Mouse (Mus musculus) limb, embryonic 11.5 days (tissue): ENCODE data around the gene Ccsap. TPM values are rescaled to one million over a fixed set of nuclear protein-coding genes. Genes with fewer than 3 reads are reported as not detected.

Source experiments
- ATAC-seq: fragments of 200-750 bp; cut with Nextera tagmentation; 2 replicates; pipeline ENCODE4 v1.8.0; 2017; ENCODE audit warnings: low read depth; ENCODE audit not compliant: insufficient number of reproducible peaks, low FRiP score, low TSS enrichment
- DNase-seq: peaks from one replicate; pipeline ENCODE4 v3.0.0-alpha.2; 2015; ENCODE audit warnings: low spot score
- H3K27ac ChIP-seq: fragments of 300-500 bp; sonication (generic); replicated peaks from 2 replicates; pipeline ENCODE4 v1.5.1; 2014; ENCODE audit warnings: low read depth, mild to moderate bottlenecking, low read length
- H3K27me3 ChIP-seq: fragments of 300-500 bp; sonication (generic); 2 replicates; pipeline ENCODE4 v1.6.1; 2014; ENCODE audit warnings: mild to moderate bottlenecking, low read length, mixed read lengths; ENCODE audit not compliant: control insufficient read depth, insufficient read depth
- H3K36me3 ChIP-seq: fragments of 300-500 bp; sonication (generic); 2 replicates; pipeline ENCODE4 v1.6.1; 2014; ENCODE audit warnings: mild to moderate bottlenecking, low read length, moderate library complexity, mixed read lengths; ENCODE audit not compliant: control insufficient read depth, insufficient read depth
- H3K4me1 ChIP-seq: fragments of 300-500 bp; sonication (generic); 2 replicates; pipeline ENCODE4 v1.6.1; 2014; ENCODE audit warnings: low read length, mixed read lengths; ENCODE audit not compliant: control insufficient read depth, insufficient read depth
- H3K4me2 ChIP-seq: fragments of 300-500 bp; sonication (generic); 2 replicates; pipeline ENCODE4 v1.6.1; 2014; ENCODE audit warnings: low read depth, mild to moderate bottlenecking, moderate library complexity; ENCODE audit not compliant: severe bottlenecking
- H3K4me3 ChIP-seq: fragments of 300-500 bp; sonication (generic); 2 replicates; pipeline ENCODE4 v1.5.1; 2014; ENCODE audit warnings: low read depth, low read length
- H3K9ac ChIP-seq: fragments of 300-500 bp; sonication (generic); 2 replicates; pipeline ENCODE4 v1.6.1; 2014; ENCODE audit warnings: mild to moderate bottlenecking, low read length
- H3K9me3 ChIP-seq: fragments of 300-500 bp; sonication (generic); 2 replicates; pipeline ENCODE4 v1.6.1; 2016; ENCODE audit warnings: low read length; ENCODE audit not compliant: control insufficient read depth
- WGBS: fragments of 180-500 bp; shearing (Covaris S2); extraction: QIAGEN DNeasy Blood & Tissue Kit; methylation state at CpG from one replicate; pipeline ENCODE4 v1.1.7; 2014; 5-methylcytosine and 5-hydroxymethylcytosine counted together
- polyA plus RNA-seq: library from polyadenylated mRNA; unstranded; fragments of >200 nt; fragmentation: Nextera tagmentation; extraction: Ambion mirVana; gene quantifications from 2 replicates; pipeline ENCODE4 v1.2.1, GENCODE M21; 2014

Gene Ccsap
- polyA plus RNA-seq, 1 experiment from 2014 or later: 6.3 TPM

DNA sequence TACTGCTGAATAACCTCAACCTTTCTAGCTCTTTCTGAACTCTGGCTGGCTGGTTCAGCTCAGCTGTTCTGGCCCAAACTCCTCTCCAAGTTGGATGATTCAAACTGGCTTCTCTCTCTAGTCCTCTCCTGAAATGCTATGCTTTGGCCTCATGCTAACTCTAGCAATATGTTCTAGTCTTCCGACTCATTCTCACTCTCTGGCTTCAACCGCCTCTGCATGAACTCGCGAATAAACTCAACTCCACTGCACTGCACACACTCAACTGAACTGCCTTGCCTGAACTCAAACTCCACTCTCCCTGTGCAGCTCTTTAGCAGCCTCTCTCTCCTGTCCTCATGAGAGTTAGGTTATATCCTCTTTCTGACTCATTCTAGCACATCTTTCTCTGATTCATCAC lies 27.2 kb upstream of the Ccsap start:
- no peak overlapping the region for H3K4me2 ChIP-seq
- H3K36me3 ChIP-seq: no peaks in the 10 kb centered on the region
- no peak overlapping the region for H3K9ac ChIP-seq
- no peak overlapping the region for H3K27ac ChIP-seq
- H3K9me3 ChIP-seq: no peaks in the 10 kb centered on the region
- peaks cover 22% of the 10 kb centered on the region for H3K27me3 ChIP-seq
- WGBS: 93% methylated on average over 4 of the region's 4 CpGs
- no peak for ATAC-seq
- H3K4me1 ChIP-seq: peaks cover 3% of the 10 kb centered on the region
- no peak overlapping the region for H3K4me3 ChIP-seq
- no peak for DNase-seq

DNA sequence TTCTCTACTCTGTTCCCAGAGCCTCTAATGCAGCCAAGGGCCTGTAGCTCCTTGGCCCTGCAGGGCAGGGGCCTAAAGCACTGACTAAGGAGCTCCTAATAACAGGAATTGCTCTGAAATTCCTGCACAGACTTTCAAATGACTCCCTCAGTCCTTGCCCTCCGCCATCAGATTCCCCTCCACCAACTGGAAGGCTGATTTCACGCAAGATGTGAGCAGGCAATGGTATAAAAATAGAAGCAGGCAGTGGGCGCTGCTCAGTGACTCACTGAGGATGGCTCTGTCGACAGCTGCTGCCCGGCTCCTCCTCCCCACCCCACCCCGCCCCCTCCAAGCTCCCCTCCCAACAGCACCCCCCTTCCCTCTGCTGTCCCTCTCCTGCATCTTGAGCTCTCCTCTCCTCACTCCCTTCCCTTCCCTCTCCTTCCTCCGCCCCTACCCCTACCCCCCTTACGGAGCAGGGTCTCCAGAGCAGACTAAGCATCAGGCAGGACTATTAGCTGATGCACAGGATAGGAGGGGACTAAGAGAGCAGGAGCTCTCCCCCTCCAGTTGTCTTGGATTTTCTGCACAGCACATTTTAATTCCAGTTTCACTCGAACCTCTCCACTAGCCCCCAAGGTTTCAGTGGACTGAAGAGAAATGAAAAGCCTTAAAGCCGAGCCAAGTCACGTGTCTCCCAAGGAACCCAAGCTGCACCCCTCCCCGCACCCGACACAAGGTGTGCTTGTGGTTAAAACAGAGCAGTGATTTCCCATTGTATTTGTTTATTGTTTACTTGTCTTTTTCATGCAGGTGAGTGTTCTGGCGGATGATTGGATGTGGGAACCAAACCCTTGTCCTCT lies 24.9 kb upstream of the Ccsap start:
- no peaks in the 10 kb centered on the region for H3K36me3 ChIP-seq
- H3K9ac ChIP-seq: no peak overlapping the region
- no peaks in the 10 kb centered on the region; the same call in 1 of the 2 replicates for H3K4me1 ChIP-seq
- no peak for DNase-seq
- H3K4me2 ChIP-seq: no peak overlapping the region
- peaks cover 6% of the 10 kb centered on the region; the same call in 1 of the 2 replicates for H3K27me3 ChIP-seq
- H3K27ac ChIP-seq: no peak overlapping the region
- no peak for ATAC-seq
- no peak overlapping the region for H3K4me3 ChIP-seq
- H3K9me3 ChIP-seq: no peaks in the 10 kb centered on the region
- 4% methylated on average over 14 of the region's 14 CpGs for WGBS

DNA sequence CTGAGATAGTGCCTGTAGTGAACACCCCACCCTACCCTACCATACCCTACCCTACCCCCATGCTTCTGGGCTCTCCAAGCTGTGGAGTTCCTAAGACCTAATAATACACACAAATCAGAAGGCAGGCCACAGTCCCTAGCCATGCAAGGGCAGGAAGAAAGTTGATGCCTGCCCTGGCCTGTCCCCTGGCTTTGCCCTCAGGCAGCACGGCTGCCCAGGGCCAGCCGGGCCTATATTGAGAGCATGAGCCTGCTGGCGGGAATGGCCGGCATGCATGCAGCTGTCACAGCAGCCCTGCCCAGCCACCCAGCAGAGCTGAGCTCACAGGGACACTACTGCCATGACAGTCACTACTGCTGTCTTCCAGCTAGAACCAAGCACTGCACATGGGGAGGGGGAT lies 23.1 kb upstream of the Ccsap start:
- Histone ChIP-seq H3K36me3 (no peaks in the 10 kb centered on the region), H3K27ac (no peak overlapping the region), H3K9me3 (no peaks in the 10 kb centered on the region), H3K4me2 (no peak overlapping the region), H3K4me3 (no peak overlapping the region), H3K4me1 (no peaks in the 10 kb centered on the region; the same call in 1 of the 2 replicates), H3K27me3 (peaks cover 6% of the 10 kb centered on the region; the same call in 1 of the 2 replicates), H3K9ac (no peak overlapping the region)
- no peak for ATAC-seq
- WGBS: 80% methylated on average over 4 of the region's 4 CpGs
- DNase-seq: no peak

DNA sequence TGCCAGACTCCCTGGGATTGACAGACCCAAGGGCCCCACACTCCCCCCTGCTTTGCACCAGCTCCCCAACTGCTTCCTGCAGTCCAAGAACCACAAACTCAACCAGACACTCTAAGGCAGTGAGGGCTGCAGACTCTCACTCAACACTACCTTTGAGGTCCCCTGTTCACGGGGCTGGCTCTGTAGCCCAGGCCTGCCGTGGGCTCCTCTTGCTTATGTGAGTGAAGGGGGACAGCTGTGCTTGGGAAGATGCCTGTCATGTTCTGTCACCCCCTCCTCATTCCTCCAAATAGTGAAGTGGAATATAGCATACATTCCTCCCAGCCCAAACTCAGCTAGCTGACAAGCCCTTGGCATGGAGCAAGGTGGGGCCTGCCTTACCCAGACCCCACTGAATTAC lies 22.4 kb upstream of the Ccsap start:
- Histone ChIP-seq H3K4me3 (no peak overlapping the region), H3K27ac (no peak overlapping the region), H3K27me3 (peaks cover 6% of the 10 kb centered on the region; the same call in 1 of the 2 replicates), H3K36me3 (no peaks in the 10 kb centered on the region), H3K4me1 (no peaks in the 10 kb centered on the region; the same call in 1 of the 2 replicates), H3K4me2 (no peak overlapping the region), H3K9me3 (no peaks in the 10 kb centered on the region), H3K9ac (no peak overlapping the region)
- DNase-seq (no peak), ATAC-seq (no peak)
- 72% methylated on average over 2 of the region's 2 CpGs for WGBS

DNA sequence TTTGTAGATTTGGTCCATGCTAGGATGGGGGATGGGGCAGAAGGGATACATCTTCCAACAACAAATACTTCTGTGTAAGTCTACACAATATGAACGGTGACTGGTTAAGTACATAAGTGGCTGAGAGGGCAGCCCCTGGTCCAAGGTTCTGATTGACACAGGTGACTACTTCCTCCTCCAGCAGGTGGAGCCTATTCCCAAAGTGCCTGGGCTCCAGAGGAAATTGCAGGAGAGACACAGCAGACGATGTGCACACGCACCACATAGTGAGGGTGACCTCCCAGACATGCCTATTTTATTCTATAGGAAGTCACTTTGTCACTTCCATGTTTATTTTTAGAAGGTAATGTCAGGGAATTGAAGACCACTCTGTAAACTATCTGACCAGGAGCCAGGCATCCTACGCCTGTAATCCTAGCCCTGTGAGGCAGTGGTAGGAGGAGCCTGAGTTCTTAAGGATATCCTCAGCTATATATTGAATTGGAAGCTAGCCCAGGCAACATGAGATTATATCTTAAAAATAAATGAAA lies 20.9 kb upstream of the Ccsap start:
- ATAC-seq (no peak), DNase-seq (no peak)
- Histone ChIP-seq H3K9me3 (no peaks in the 10 kb centered on the region), H3K9ac (no peak overlapping the region), H3K4me1 (no peaks in the 10 kb centered on the region; the same call in 1 of the 2 replicates), H3K4me3 (no peak overlapping the region), H3K27me3 (peaks cover 6% of the 10 kb centered on the region; the same call in 1 of the 2 replicates), H3K4me2 (no peak overlapping the region), H3K36me3 (no peaks in the 10 kb centered on the region), H3K27ac (no peak overlapping the region)
- 53% methylated on average over 4 of the region's 4 CpGs for WGBS

DNA sequence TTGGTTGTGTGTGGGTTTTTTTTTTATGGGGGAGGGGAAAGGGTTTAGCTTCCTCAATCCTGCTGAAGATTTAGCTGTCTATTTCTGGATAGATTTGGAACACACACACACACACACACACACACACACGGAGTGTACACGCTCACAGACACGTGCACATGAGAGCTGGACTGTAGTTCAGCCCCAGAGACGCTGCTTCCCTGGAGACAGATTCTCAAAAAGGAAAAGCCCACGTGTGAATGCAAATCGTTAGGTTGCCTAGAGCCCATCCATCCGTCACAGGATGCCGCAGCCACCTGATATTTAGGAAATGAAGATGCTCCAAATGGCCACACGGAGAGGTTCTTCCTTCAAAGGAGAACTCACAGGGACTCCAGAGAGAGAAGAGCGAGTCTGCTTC lies 20.3 kb upstream of the Ccsap start:
- Histone ChIP-seq H3K4me3 (no peak overlapping the region), H3K27ac (no peak overlapping the region), H3K9ac (no peak overlapping the region), H3K4me2 (no peak overlapping the region), H3K27me3 (peaks cover 6% of the 10 kb centered on the region; the same call in 1 of the 2 replicates), H3K9me3 (no peaks in the 10 kb centered on the region), H3K36me3 (no peaks in the 10 kb centered on the region), H3K4me1 (no peaks in the 10 kb centered on the region; the same call in 1 of the 2 replicates)
- ATAC-seq (no peak), DNase-seq (no peak)
- 68% methylated on average over 10 of the region's 10 CpGs for WGBS

DNA sequence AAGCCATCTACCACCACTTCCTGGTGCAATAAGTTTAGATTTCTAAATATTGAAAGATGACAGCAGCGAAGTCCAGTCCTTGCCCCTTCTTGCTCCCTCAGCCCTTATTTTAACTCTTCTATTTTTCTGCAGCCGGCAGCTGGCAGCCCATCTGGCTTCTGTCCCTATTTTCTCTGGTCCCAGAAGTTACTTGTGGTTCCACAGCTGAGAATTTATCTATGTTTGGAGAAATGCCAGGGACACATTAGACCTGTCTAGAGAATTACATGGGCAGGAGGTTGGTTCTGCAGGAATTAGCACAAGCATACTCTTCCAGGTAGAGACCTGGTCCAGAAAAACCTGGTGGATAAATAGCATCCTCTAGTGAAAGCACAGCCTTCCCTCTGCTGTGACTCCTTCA lies 17.9 kb upstream of the Ccsap start:
- no peak overlapping the region for H3K27ac ChIP-seq
- H3K9me3 ChIP-seq: no peaks in the 10 kb centered on the region
- H3K4me1 ChIP-seq: no peaks in the 10 kb centered on the region
- no peak overlapping the region for H3K9ac ChIP-seq
- 81% methylated on average over 2 of the region's 2 CpGs for WGBS
- H3K4me3 ChIP-seq: no peak overlapping the region
- ATAC-seq: no peak
- H3K27me3 ChIP-seq: no peaks in the 10 kb centered on the region
- no peaks in the 10 kb centered on the region for H3K36me3 ChIP-seq
- no peak overlapping the region for H3K4me2 ChIP-seq
- no peak for DNase-seq

DNA sequence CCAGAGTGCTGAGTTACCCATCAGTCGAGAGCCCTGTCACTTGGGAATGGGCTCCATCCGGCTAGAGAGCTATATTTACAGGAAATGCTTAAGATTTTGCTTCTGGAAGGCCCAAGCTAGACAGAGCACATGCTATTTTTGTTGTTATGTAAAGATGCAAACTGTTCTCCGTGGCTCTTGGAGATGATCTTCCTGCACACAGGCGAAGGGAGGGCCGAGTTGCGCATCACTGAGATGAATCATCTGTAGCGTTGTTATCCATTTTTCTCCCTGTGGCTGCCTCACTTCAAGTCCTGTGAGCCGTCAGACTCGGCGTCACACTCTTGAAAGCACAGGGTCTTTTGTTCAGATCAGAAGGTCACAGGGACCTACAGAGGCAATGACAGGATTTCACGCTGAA lies 14.3 kb upstream of the Ccsap start:
- WGBS: 83% methylated on average over 11 of the region's 11 CpGs
- no peaks in the 10 kb centered on the region for H3K36me3 ChIP-seq
- no peak for DNase-seq
- no peak for ATAC-seq
- no peaks in the 10 kb centered on the region for H3K27me3 ChIP-seq
- H3K4me2 ChIP-seq: no peak overlapping the region
- no peaks in the 10 kb centered on the region for H3K9me3 ChIP-seq
- H3K27ac ChIP-seq: no peak overlapping the region
- H3K4me1 ChIP-seq: no peaks in the 10 kb centered on the region
- H3K4me3 ChIP-seq: no peak overlapping the region
- H3K9ac ChIP-seq: no peak overlapping the region
